Mouse (Mus musculus): ENCODE results near the gene Gimap7. TPM values are rescaled to one million over a fixed set of nuclear protein-coding genes. Genes with fewer than 3 reads are reported as not detected.
A peak's percentile ranks its signal among the peaks of the same experiment; 100 is the strongest.

Gimap7 gene
- polyA plus RNA-seq, 1 experiment from 2014 or later: not detected

- Histone ChIP-seq H3K4me2 (no peak overlapping the region), H3K4me1 (replicated peaks) (no peaks in the 10 kb centered on the region), H3K9me3 (no peaks in the 10 kb centered on the region), H3K4me3 (no peak overlapping the region), H3K27ac (no peak overlapping the region), H3K36me3 (no peaks in the 10 kb centered on the region), H3K9ac (no peak overlapping the region), H3K27me3 (no peaks in the 10 kb centered on the region)
- WGBS: 86% methylated on average over 7 of the region's 7 CpGs
- ATAC-seq (ENCODE audit: low FRiP score): no peak
These were observed 20.2 kb upstream of the Gimap7 start for GRCm38 (mm10) chr6:48698066-48698856.

GRCm38 (mm10) chr6:48698888-48699287, 19.5 kb upstream of the Gimap7 start:
- Histone ChIP-seq H3K9me3 (no peaks in the 10 kb centered on the region), H3K4me2 (no peak overlapping the region), H3K27ac (no peak overlapping the region), H3K9ac (no peak overlapping the region), H3K4me3 (no peak overlapping the region), H3K4me1 (replicated peaks) (no peaks in the 10 kb centered on the region), H3K36me3 (no peaks in the 10 kb centered on the region), H3K27me3 (no peaks in the 10 kb centered on the region)
- WGBS: 87% methylated on average over 3 of the region's 3 CpGs
- no peak for ATAC-seq (ENCODE audit: low FRiP score)

DNA sequence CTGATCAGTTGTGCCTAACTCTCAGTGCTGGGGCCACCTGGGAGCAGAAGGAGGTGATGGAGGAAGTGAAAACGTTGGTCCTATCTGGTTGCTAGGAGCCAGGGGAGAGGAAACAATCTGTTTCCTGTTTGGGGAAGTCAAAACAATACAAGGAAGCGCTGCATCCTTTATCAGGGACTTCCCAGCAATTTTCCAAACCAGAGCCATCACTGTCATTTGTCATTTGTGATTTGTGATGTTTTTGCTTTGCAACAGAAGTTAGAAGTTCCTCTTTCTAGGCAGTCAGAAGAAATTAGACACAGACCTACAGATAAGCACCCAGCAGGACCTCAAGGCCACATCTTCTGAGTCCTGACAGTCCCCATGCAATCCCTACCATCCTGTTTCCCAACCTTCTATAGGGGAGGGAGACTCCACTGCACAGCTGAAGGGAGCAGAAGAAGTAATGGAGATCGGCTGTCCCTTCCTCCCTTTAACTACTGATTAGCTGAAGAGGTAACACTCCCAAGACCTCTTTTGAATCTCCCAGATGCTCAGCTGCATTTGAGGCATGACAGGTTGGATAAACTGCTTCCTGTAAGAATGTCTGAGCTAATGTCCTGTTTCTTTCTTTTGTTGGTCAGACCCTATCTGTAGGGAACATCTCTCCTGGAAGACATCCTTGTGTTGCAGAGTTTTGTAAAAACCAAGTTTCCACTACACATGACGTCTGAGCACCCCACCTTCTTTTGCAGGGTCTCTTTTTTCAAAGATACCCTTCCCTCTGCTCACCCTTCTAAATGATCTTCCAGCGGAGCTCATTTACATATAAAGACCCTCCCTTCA, 18.0 kb upstream of the Gimap7 start:
- WGBS: 63% methylated on average over 5 of the region's 5 CpGs
- Histone ChIP-seq H3K9ac (no peak overlapping the region), H3K27me3 (no peaks in the 10 kb centered on the region), H3K4me3 (no peak overlapping the region), H3K4me1 (replicated peaks) (no peaks in the 10 kb centered on the region), H3K36me3 (no peaks in the 10 kb centered on the region), H3K9me3 (no peaks in the 10 kb centered on the region), H3K27ac (no peak overlapping the region), H3K4me2 (no peak overlapping the region)
- ATAC-seq (ENCODE audit: low FRiP score): no peak

- ATAC-seq (ENCODE audit: low FRiP score): no peak
- Histone ChIP-seq H3K27me3 (no peaks in the 10 kb centered on the region), H3K9ac (no peak overlapping the region), H3K4me2 (no peak overlapping the region), H3K9me3 (no peaks in the 10 kb centered on the region), H3K27ac (no peak overlapping the region), H3K36me3 (no peaks in the 10 kb centered on the region), H3K4me3 (no peak overlapping the region), H3K4me1 (replicated peaks) (no peaks in the 10 kb centered on the region)
- WGBS: 87% methylated on average over 7 of the region's 7 CpGs
These were observed 16.3 kb upstream of the Gimap7 start for GRCm38 (mm10) chr6:48702146-48702545.

DNA sequence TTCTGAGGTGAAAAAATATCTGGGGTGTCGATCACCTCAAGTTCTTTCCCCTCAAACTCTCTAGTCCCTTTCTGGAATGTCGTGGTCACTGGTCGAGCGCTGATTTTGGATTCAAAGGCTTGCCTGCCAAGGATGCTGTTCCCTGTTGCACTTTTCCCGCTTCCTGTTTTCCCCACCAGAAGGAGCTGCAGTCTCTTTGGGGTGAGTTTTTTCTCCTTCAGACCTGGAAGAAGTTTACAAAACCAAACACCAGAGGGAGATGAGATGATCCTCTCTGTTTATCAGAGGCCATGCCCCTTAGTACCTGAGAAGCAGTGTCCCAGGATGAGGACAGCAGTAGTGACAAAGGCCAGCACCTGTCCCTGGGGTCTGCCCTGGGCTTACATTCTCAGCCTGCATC, 15.8 kb upstream of the Gimap7 start:
- H3K36me3 ChIP-seq: no peaks in the 10 kb centered on the region
- H3K27me3 ChIP-seq: no peaks in the 10 kb centered on the region
- no peak overlapping the region for H3K27ac ChIP-seq
- no peak for ATAC-seq (ENCODE audit: low FRiP score)
- H3K4me2 ChIP-seq: no peak overlapping the region
- WGBS: 77% methylated on average over 5 of the region's 5 CpGs
- H3K9ac ChIP-seq: no peak overlapping the region
- H3K4me3 ChIP-seq: no peak overlapping the region
- no peaks in the 10 kb centered on the region for H3K9me3 ChIP-seq
- no peaks in the 10 kb centered on the region for H3K4me1 ChIP-seq (replicated peaks)

GRCm38 (mm10) chr6:48704146-48704545, 14.3 kb upstream of the Gimap7 start:
- no peaks in the 10 kb centered on the region for H3K36me3 ChIP-seq
- no peak overlapping the region for H3K9ac ChIP-seq
- H3K4me2 ChIP-seq: no peak overlapping the region
- ATAC-seq (ENCODE audit: low FRiP score): no peak
- H3K4me1 ChIP-seq (replicated peaks): no peaks in the 10 kb centered on the region
- no peak overlapping the region for H3K4me3 ChIP-seq
- H3K27me3 ChIP-seq: no peaks in the 10 kb centered on the region
- H3K9me3 ChIP-seq: no peaks in the 10 kb centered on the region
- H3K27ac ChIP-seq: no peak overlapping the region

- H3K4me1 ChIP-seq (replicated peaks): no peaks in the 10 kb centered on the region
- no peak for ATAC-seq (ENCODE audit: low FRiP score)
- no peaks in the 10 kb centered on the region for H3K36me3 ChIP-seq
- 55% methylated on average over 3 of the region's 3 CpGs for WGBS
- H3K27ac ChIP-seq: no peak overlapping the region
- no peak overlapping the region for H3K4me2 ChIP-seq
- H3K4me3 ChIP-seq: no peak overlapping the region
- H3K9ac ChIP-seq: no peak overlapping the region
- no peaks in the 10 kb centered on the region for H3K27me3 ChIP-seq
- H3K9me3 ChIP-seq: no peaks in the 10 kb centered on the region
These were observed 12.3 kb upstream of the Gimap7 start for GRCm38 (mm10) chr6:48706130-48706529.

- Histone ChIP-seq H3K4me2 (no peak overlapping the region), H3K9me3 (no peaks in the 10 kb centered on the region), H3K27ac (no peak overlapping the region), H3K27me3 (no peaks in the 10 kb centered on the region), H3K36me3 (no peaks in the 10 kb centered on the region), H3K4me1 (replicated peaks) (no peaks in the 10 kb centered on the region), H3K4me3 (no peak overlapping the region), H3K9ac (no peak overlapping the region)
- no peak for ATAC-seq (ENCODE audit: low FRiP score)
- 81% methylated on average over 4 of the region's 4 CpGs for WGBS
These were observed 1.9 kb downstream of the Gimap7 start for GRCm38 (mm10) chr6:48720326-48720725.

DNA sequence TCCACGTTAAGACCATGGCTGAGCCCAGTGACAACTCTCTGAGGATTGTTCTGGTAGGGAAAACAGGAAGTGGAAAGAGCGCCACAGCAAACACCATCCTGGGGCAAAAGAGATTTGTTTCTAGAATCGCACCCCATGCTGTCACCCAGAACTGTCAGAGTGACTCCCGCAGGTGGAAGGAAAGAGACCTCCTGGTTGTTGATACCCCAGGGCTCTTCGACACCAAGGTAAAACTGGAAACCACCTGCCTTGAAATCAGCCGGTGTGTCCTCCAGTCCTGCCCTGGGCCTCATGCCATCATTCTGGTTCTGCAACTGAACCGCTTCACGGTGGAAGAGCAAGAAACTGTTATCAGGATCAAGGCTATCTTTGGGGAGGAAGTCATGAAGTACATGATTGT, 5.0 kb downstream of the Gimap7 start:
- H3K36me3 ChIP-seq: no peaks in the 10 kb centered on the region
- H3K9ac ChIP-seq: no peak overlapping the region
- H3K4me1 ChIP-seq (replicated peaks): 0 out of 2 replicates have a peak, but pooled peaks cover 2% of the 10 kb centered on the region
- no peaks in the 10 kb centered on the region for H3K9me3 ChIP-seq
- ATAC-seq (ENCODE audit: low FRiP score): no peak
- no peak overlapping the region for H3K4me2 ChIP-seq
- H3K27ac ChIP-seq: no peak overlapping the region
- no peak overlapping the region for H3K4me3 ChIP-seq
- H3K27me3 ChIP-seq: no peaks in the 10 kb centered on the region
- WGBS: 88% methylated on average over 8 of the region's 8 CpGs

DNA sequence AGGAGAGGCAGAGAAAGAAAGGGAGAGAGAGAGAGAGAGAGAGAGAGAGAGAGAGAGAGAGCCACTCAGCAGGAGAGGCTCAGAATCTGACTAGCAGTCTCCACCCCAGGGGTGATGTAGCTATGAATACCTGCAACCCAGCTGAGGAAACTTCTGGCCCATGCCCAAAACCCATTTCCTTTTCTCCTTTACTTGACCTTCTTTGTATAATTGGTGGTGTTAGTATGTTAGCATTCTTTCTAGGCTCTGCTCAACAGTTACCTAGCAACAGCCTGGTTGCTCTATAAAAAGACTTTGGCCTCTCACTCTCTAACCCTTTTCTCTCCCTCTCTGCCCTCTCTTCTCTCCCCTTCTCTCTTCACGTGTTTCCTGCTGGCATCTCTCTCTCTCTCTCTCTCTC, 7.1 kb downstream of the Gimap7 start:
- 0 out of 2 replicates have a peak, but pooled peaks cover 2% of the 10 kb centered on the region for H3K4me1 ChIP-seq (replicated peaks)
- H3K9me3 ChIP-seq: no peaks in the 10 kb centered on the region
- H3K9ac ChIP-seq: no peak overlapping the region
- H3K27me3 ChIP-seq: no peaks in the 10 kb centered on the region
- ATAC-seq (ENCODE audit: low FRiP score): 0 out of 2 replicates have a peak, but pooled peaks have one; percentile 36
- H3K4me3 ChIP-seq: no peak overlapping the region
- no peak overlapping the region for H3K27ac ChIP-seq
- no peak overlapping the region for H3K4me2 ChIP-seq
- no peaks in the 10 kb centered on the region for H3K36me3 ChIP-seq
- WGBS: 0% methylated on average over 1 of the region's 1 CpGs

GRCm38 (mm10) chr6:48727761-48728160, 9.3 kb downstream of the Gimap7 start:
- Histone ChIP-seq H3K36me3 (no peaks in the 10 kb centered on the region), H3K9me3 (no peaks in the 10 kb centered on the region), H3K27ac (no peak overlapping the region), H3K9ac (no peak overlapping the region), H3K27me3 (no peaks in the 10 kb centered on the region), H3K4me3 (no peak overlapping the region), H3K4me2 (no peak overlapping the region), H3K4me1 (replicated peaks) (0 out of 2 replicates have a peak, but pooled peaks cover 2% of the 10 kb centered on the region)
- WGBS: 92% methylated on average over 5 of the region's 5 CpGs
- ATAC-seq (ENCODE audit: low FRiP score): no peak

DNA sequence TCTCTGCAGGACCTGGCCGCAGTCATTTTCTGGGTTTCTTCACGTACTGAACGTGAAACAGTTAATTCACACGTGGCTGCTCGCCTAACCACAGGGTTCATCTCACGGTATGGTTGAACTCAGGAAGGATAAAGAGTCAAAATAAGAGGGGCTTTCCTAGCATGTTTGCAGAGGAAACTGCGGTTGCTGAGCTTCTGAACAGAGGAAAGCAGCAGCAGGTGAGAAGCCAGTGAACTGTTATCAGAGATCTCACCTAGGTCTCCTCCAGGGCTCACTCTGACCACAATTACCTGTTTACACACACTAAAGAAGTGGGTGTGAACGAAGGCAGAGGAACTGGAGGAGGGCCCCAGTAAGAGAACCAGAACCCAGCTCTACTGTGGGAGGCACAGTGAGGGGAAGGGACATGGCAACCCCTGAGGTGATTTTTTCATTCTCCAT, 14.5 kb downstream of the Gimap7 start:
- Histone ChIP-seq H3K27me3 (no peaks in the 10 kb centered on the region), H3K27ac (no peak overlapping the region), H3K4me2 (no peak overlapping the region), H3K9me3 (no peaks in the 10 kb centered on the region), H3K36me3 (no peaks in the 10 kb centered on the region), H3K4me3 (no peak overlapping the region), H3K9ac (no peak overlapping the region), H3K4me1 (replicated peaks) (no peaks in the 10 kb centered on the region)
- ATAC-seq (ENCODE audit: low FRiP score): no peak
- 60% methylated on average over 8 of the region's 8 CpGs for WGBS

All from hindbrain, embryonic 13.5 days (tissue).